Mouse (Mus musculus): ENCODE results near the gene Ift20. TPM values are rescaled to one million over a fixed set of nuclear protein-coding genes. Genes with fewer than 3 reads are reported as not detected.

The Ift20 gene
- polyA plus RNA-seq, 1 experiment from 2014 or later, result 157 TPM

DNA sequence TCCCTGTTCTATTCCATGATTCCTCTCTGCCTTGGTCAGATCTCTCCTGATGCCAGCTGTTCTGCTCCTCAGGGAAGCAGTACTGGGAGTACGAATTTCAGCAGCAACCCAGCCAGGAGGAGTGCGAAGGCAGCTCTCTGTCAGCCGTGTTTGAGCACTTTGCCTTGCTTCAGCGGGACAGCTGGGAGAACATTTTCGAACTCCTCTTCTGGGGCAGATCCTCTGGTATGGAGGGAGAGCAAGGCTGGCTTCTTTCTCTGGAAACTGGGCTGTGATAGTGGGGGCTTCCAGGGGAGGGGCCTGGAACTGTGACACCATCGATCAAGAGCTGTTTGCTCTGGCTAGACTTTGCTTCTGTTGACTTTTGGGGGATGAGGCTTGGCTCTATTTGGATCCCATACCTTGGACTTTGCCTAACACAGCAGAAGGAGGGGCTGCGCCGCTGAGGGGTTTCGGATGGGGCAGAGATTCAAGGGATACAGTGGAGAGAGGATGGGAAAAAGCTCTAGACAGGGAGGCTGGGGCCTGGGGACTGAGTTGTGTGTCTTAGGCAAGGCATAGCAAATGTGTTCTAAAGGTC lies 35.4 kb upstream of the Ift20 start:
- Histone ChIP-seq H3K27ac (ENCODE audit: low read length) (no peak overlapping the region), H3K9ac (ENCODE audit: low read length) (no peak overlapping the region), H3K4me3 (replicated peaks; ENCODE audit: low read length) (no peak overlapping the region), H3K4me1 (ENCODE audit: control insufficient read depth, insufficient read depth, low read length) (peaks cover 6% of the 10 kb centered on the region), H3K27me3 (ENCODE audit: control insufficient read depth, insufficient read depth, low read length) (peaks cover 30% of the 10 kb centered on the region), H3K9me3 (replicated peaks; ENCODE audit: control insufficient read depth, low read length) (no peaks in the 10 kb centered on the region), H3K4me2 (ENCODE audit: low read depth, low read length) (no peak overlapping the region), H3K36me3 (ENCODE audit: control insufficient read depth, insufficient read depth, low read length) (no peaks in the 10 kb centered on the region)
- 48% methylated on average over 9 of the region's 9 CpGs for WGBS
- no peak for ATAC-seq (ENCODE audit: insufficient read depth, low FRiP score)

DNA sequence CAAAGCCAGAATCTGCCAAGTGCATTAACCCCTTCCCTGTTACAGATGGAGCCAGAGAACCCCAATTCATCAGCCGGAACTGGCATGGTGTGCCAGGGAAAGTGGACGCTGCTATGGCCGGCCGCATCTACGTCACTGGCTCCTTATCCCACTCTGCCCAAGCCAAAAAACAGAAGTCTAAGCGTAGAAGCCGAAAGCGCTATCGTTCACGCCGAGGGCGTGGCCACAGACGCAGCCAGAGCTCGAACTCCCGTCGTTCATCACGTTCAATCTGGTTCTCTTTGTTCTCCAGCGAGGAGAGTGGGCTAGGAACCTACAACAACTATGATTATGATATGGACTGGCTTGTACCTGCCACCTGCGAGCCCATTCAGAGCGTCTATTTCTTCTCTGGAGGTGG lies 34.6 kb upstream of the Ift20 start:
- Histone ChIP-seq H3K4me3 (replicated peaks; ENCODE audit: low read length) (no peak overlapping the region), H3K4me1 (ENCODE audit: control insufficient read depth, insufficient read depth, low read length) (peaks cover 6% of the 10 kb centered on the region), H3K9ac (ENCODE audit: low read length) (no peak overlapping the region), H3K27me3 (ENCODE audit: control insufficient read depth, insufficient read depth, low read length) (peaks cover 21% of the 10 kb centered on the region), H3K4me2 (ENCODE audit: low read depth, low read length) (no peak overlapping the region), H3K36me3 (ENCODE audit: control insufficient read depth, insufficient read depth, low read length) (no peaks in the 10 kb centered on the region), H3K27ac (ENCODE audit: low read length) (no peak overlapping the region), H3K9me3 (replicated peaks; ENCODE audit: control insufficient read depth, low read length) (no peaks in the 10 kb centered on the region)
- no peak for ATAC-seq (ENCODE audit: insufficient read depth, low FRiP score)
- WGBS, result 67% methylated on average over 20 of the region's 20 CpGs

DNA sequence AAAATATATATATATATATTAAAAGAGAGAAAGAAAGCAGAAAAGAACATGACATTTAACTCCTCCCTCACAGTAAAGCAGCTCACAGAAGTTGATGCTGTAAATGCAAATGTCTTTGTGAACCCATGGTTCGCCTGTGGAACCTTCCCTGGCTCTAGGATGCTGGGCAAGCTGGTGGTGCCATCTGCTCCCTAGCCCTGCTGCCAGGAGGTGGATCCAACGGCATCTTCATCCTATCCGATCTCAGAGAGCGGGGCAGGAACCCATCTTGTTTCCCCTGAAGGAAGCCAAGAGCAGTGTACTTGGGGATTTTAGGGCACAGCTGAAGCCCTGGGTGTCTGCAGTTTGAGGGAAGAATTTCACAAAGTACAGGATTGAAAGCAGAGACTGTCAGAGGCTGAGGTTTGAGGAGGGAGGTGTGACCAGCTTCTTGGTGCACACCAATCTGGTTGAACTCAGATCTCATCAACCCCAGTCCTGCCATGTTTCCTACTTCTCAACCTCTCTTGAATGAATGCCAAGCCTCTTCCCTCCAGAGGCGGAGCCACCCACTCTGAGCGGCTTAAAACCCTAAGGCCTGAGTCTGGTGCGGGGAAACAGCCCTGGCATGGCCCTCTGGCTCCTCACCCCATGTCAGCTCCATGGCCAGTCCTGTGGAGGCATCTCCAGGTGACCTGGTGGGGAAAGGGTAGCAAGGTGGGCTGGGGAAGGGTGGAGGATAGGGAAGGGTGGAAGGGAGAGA lies 33.1 kb upstream of the Ift20 start, which contains the start of gene Sebox:
Gene Sebox, plus strand, starts transcription at position 539 of the 742 bp plus-strand sequence.
- Histone ChIP-seq H3K4me2 (ENCODE audit: low read depth, low read length) (no peak within 1 kb of the TSS), H3K27ac (ENCODE audit: low read length) (no peak within 1 kb of the TSS)

DNA sequence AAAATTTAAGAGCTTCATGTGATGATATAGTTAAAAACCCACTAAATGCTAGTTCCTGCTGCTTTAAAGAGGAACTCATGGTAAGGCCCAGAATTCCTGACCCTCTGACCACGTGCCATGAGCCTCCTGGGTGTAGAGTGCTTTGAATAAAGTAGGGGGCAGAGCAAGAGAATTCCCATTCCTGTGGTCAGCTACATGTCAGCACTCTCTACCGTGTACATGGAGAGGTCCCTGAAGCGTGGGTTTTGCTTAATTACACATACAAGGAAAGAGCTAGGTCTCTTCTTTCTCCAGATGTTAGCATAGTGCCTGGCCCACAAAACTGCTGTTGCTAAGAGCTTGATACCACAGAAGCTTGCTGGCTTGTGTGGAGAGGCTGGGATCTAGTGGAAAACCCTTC lies 30.7 kb upstream of the Ift20 start:
- Histone ChIP-seq H3K4me3 (replicated peaks; ENCODE audit: low read length) (no peak overlapping the region), H3K27ac (ENCODE audit: low read length) (no peak overlapping the region), H3K27me3 (ENCODE audit: control insufficient read depth, insufficient read depth, low read length) (no peaks in the 10 kb centered on the region; the same call in 1 of the 2 replicates), H3K4me2 (ENCODE audit: low read depth, low read length) (no peak overlapping the region), H3K4me1 (ENCODE audit: control insufficient read depth, insufficient read depth, low read length) (no peaks in the 10 kb centered on the region), H3K9me3 (replicated peaks; ENCODE audit: control insufficient read depth, low read length) (no peaks in the 10 kb centered on the region), H3K9ac (ENCODE audit: low read length) (no peak overlapping the region), H3K36me3 (ENCODE audit: control insufficient read depth, insufficient read depth, low read length) (no peaks in the 10 kb centered on the region)
- ATAC-seq (ENCODE audit: insufficient read depth, low FRiP score), result no peak
- WGBS, result 81% methylated on average over 3 of the region's 3 CpGs

More for the DNA sequence above, 33.1 kb upstream of the Ift20 start, which contains the start of gene Sebox:
- H3K27me3 ChIP-seq (ENCODE audit: control insufficient read depth, insufficient read depth, low read length), result peaks cover 18% of the 10 kb centered on the region; the same call in 1 of the 2 replicates
- H3K9me3 ChIP-seq (replicated peaks; ENCODE audit: control insufficient read depth, low read length), result no peaks in the 10 kb centered on the region
- no peaks in the 10 kb centered on the region for H3K4me1 ChIP-seq (ENCODE audit: control insufficient read depth, insufficient read depth, low read length)
- no peak for ATAC-seq (ENCODE audit: insufficient read depth, low FRiP score)
- WGBS, result 70% methylated on average over 7 of the region's 7 CpGs
- no peak within 1 kb of the TSS for H3K9ac ChIP-seq (ENCODE audit: low read length)
- H3K36me3 ChIP-seq (ENCODE audit: control insufficient read depth, insufficient read depth, low read length), result no peaks in the 10 kb centered on the region
- no peak within 1 kb of the TSS for H3K4me3 ChIP-seq (replicated peaks; ENCODE audit: low read length)

DNA sequence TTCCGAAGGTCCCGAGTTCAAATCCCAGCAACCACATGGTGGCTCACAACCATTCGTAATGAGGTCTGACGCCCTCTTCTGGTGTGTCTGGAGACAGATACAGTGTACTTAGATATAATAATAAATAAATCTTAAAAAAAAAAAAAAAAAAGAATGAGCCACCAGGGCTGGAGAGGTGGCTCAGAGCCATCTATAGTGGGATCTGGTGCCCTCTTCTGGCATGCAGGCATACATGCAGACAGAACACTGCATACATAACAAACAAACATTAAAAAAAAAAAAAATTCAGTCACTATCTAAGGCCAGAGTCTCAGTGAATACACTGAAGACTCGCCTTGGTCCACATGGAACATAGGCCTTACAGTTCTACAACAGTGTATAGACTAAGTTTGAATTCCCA lies 27.0 kb upstream of the Ift20 start:
- no peak overlapping the region for H3K4me2 ChIP-seq (ENCODE audit: low read depth, low read length)
- H3K27me3 ChIP-seq (ENCODE audit: control insufficient read depth, insufficient read depth, low read length), result no peaks in the 10 kb centered on the region
- no peak overlapping the region for H3K4me3 ChIP-seq (replicated peaks; ENCODE audit: low read length)
- WGBS, result 82% methylated on average over 5 of the region's 5 CpGs
- H3K9me3 ChIP-seq (replicated peaks; ENCODE audit: control insufficient read depth, low read length), result no peaks in the 10 kb centered on the region
- no peaks in the 10 kb centered on the region for H3K36me3 ChIP-seq (ENCODE audit: control insufficient read depth, insufficient read depth, low read length)
- no peak overlapping the region for H3K27ac ChIP-seq (ENCODE audit: low read length)
- peaks cover 13% of the 10 kb centered on the region for H3K4me1 ChIP-seq (ENCODE audit: control insufficient read depth, insufficient read depth, low read length)
- no peak for ATAC-seq (ENCODE audit: insufficient read depth, low FRiP score)
- H3K9ac ChIP-seq (ENCODE audit: low read length), result no peak overlapping the region

DNA sequence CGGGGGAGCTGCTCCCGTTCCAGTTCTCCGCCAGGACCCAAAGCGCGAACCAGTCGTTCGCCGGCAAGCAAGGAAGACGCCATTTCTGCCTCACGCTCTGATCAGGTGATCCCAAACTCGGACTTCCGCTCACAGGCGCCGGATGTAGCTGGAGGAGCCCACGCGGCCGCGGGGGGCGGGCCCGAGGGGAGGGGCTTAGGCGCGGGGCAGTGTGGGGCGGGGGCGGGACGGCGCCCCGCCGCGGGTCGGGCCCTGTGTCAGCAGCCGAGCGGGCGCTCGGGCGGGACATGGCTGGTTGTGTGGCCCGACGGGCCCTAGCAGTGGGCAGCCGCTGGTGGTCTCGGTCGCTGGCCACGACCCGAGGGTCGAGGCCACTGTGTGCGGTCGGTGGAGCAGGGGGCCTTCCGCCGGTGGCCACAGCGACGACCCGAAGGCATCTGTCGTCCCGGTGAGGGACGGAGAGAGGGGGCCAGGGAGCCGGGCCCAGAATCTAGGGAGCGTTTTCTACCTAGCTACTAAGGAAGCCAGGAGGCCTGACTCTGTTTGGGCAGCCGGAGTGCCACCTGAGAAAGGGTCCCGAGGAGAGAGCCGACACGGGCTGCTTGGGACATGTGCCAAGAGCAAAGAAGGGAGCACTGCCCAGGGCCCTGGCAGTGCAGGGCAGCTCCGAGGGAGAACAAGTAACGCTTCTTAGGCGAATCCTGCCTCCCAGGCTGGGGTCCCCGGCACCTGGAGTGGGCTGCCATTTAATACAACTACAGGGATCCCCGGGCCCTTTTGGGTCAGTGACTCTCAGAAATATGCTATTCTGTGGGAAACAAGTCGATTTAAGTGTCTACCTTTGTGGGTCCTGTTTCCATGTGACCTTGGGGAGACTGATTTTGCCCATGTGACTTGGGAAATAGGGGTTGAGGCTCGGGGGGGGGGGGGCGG lies 23.9 kb upstream of the Ift20 start, which contains the start of the genes Tmem199 and Poldip2:
Gene Tmem199, minus strand, starts transcription at position 148 of the 933 bp plus-strand sequence.
Gene Poldip2, plus strand, starts transcription at position 169 of the 933 bp plus-strand sequence.
- H3K27ac ChIP-seq (ENCODE audit: low read length), result peak within 1 kb of the TSS; percentile 75
- peak within 1 kb of the TSS; percentile 93 for H3K4me2 ChIP-seq (ENCODE audit: low read depth, low read length)
- H3K36me3 ChIP-seq (ENCODE audit: control insufficient read depth, insufficient read depth, low read length), result peaks cover 19% of the 10 kb centered on the region
- peaks cover 13% of the 10 kb centered on the region for H3K4me1 ChIP-seq (ENCODE audit: control insufficient read depth, insufficient read depth, low read length)
- under 1% methylated on average over 67 of the region's 67 CpGs for WGBS
- H3K9ac ChIP-seq (ENCODE audit: low read length), result peak within 1 kb of the TSS; percentile 98
- H3K4me3 ChIP-seq (replicated peaks; ENCODE audit: low read length), result peak within 1 kb of the TSS; percentile 93
- peak; percentile 99 for ATAC-seq (ENCODE audit: insufficient read depth, low FRiP score)
- H3K27me3 ChIP-seq (ENCODE audit: control insufficient read depth, insufficient read depth, low read length), result no peaks in the 10 kb centered on the region
- H3K9me3 ChIP-seq (replicated peaks; ENCODE audit: control insufficient read depth, low read length), result no peaks in the 10 kb centered on the region

DNA sequence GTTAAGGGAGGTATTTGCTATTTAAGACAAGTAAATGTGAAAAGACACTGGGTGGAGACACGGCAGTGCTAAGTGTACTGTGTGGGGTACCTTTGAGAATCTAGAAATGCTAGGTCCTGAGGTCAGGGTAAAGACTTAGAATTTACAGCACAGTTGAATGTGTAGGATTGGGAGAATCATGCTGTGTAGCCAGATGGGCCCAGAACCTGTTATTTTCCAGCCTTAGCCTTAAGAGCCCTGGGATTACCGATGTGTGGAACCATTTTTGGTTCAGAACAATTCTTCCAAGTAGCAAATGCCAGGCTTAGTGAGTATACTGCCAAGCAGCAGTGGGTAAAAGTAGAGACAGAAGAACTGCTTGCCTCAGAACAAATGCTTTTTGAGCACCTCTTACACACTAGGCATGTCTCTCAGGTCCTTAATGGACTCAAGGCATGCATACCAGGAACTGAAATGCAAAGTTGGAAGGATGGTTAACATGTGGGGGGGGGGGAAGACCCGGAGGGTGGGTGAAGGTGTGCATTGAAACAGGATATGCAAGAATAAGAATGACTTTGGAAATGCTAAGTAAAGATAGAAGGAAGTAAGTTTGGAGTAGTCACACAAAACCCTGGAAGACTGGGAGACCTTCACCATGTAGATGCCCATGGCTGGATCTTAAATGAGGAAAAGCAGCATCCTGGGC lies 22.9 kb upstream of the Ift20 start:
- H3K27me3 ChIP-seq (ENCODE audit: control insufficient read depth, insufficient read depth, low read length), result no peaks in the 10 kb centered on the region
- WGBS, result 70% methylated on average over 3 of the region's 3 CpGs
- H3K4me1 ChIP-seq (ENCODE audit: control insufficient read depth, insufficient read depth, low read length), result peaks cover 13% of the 10 kb centered on the region
- no peak overlapping the region for H3K27ac ChIP-seq (ENCODE audit: low read length)
- H3K9me3 ChIP-seq (replicated peaks; ENCODE audit: control insufficient read depth, low read length), result no peaks in the 10 kb centered on the region
- H3K4me3 ChIP-seq (replicated peaks; ENCODE audit: low read length), result peak overlapping the region; percentile 93
- H3K9ac ChIP-seq (ENCODE audit: low read length), result peak overlapping the region; percentile 98; the same call in 1 of the 2 replicates
- H3K4me2 ChIP-seq (ENCODE audit: low read depth, low read length), result peak overlapping the region; percentile 93
- peaks cover 19% of the 10 kb centered on the region for H3K36me3 ChIP-seq (ENCODE audit: control insufficient read depth, insufficient read depth, low read length)
- ATAC-seq (ENCODE audit: insufficient read depth, low FRiP score), result no peak

DNA sequence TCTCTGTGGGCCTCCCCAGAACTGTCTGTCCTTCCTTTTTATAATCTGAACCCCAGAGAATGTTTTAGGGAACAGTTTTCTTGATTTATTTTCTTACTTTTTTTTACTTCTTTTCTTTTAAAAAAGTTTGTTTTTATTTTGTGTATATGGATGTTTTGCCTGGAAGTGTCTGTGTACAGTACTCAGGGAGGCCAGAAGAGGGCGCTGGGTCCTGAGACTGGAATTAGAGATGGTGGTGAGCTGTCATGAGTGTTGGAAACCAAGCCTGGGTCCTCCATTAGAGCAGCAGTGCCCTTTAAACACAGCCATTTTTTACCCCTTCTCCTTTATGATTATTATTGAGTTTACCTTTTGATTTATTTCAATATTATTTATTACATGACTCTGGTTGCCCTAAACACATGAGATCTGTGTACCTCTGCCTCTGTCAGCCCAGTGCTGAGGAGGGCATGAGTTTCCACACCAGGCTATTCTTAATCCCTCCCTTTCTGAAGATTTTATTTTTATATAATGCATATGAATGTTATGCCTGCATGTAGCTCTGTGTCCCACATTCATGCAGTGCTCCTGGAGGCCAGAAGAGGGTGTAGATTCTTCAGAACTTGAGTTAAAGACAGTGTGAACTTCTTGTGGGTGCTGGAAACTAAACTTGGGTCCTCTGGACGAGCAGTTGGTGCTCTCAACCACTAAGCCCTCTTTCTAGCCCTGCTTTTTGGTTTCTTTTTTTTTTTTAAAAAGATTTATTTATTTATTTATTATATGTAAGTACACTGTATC lies 20.4 kb upstream of the Ift20 start:
- peaks cover 28% of the 10 kb centered on the region for H3K36me3 ChIP-seq (ENCODE audit: control insufficient read depth, insufficient read depth, low read length)
- H3K9me3 ChIP-seq (replicated peaks; ENCODE audit: control insufficient read depth, low read length), result no peaks in the 10 kb centered on the region

More for the DNA sequence above, 20.4 kb upstream of the Ift20 start:
- Histone ChIP-seq H3K4me2 (ENCODE audit: low read depth, low read length) (no peak overlapping the region), H3K27me3 (ENCODE audit: control insufficient read depth, insufficient read depth, low read length) (no peaks in the 10 kb centered on the region), H3K27ac (ENCODE audit: low read length) (no peak overlapping the region), H3K4me3 (replicated peaks; ENCODE audit: low read length) (no peak overlapping the region), H3K4me1 (ENCODE audit: control insufficient read depth, insufficient read depth, low read length) (peaks cover 13% of the 10 kb centered on the region), H3K9ac (ENCODE audit: low read length) (no peak overlapping the region)
- 57% methylated on average over 2 of the region's 2 CpGs for WGBS
- ATAC-seq (ENCODE audit: insufficient read depth, low FRiP score), result no peak
